Mouse (Mus musculus): ENCODE data around the gene Fgd2.
"Not testable (repeated sequence)": the region's sequence is repeated elsewhere in the genome, so short reads cannot be mapped to it uniquely, and the experiment has no call there.

The Fgd2 gene

DNA sequence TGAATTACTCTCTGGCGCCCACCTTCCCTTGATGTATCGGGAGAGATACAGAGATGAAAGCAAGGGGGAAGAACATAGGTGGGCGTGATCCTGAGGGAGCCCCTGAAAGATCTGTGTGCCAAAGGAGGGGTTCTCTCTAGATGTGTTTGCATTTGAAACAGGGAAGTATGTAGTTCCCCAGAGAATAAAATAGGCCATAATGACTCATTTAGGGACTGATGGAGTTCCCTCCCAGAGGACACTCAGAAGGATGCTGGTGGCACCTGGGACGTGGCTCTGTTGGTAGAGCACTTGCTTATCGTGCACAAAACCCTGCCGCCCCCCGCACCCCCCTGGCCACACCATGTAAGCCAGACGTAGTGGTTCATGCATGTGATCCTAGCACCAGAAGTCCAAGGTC, 2.4 kb downstream of the Fgd2 start:
- DNase-seq (ENCODE audit: low spot score) = no peak

DNA sequence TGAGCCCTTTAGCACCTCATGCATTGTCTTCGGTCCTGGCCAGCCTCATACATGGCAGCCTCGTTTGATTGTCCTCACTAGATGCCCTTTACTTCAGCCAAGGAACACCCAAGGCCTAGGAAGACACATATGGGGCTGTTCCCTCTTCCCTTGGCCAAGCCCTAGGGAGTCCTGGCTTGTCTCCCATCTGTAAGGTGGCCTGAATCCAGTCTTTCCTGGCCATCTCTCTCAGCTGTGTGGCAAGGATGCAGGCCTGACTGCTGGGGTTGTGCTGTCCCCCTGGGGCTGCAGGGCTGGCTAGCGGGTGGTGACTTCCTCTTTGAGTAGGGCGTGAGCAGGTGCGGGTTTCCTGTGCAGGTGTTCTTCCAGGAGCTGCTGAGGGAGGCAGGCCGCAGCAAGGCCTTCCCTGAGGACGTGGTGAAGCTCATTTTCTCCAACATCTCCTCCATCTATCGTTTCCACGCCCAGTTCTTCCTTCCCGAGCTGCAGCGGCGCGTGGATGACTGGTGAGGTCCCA, 4.4 kb downstream of the Fgd2 start:
- no peak for DNase-seq (ENCODE audit: low spot score)

DNA sequence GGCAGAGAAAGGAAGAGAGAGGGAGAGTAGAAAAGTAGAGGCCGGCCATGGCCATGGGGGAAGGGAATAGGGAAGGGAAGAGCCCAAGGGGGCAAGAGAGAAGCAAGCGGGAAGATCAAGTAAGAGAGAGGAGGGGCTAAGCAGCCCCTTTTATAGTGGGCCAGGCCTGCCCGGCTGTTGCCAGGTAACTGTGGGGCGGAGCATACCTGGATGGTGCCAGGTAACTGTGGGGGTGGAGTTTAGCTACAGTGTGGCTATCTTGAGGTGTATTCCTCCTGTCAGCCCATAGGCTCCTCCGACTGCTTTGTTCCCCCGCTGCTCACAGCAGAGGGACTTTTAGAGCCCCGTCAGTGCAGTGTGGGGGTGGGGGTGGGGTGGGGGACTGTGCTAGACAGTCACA, 8.0 kb downstream of the Fgd2 start:
- no peak for DNase-seq (ENCODE audit: low spot score)

DNA sequence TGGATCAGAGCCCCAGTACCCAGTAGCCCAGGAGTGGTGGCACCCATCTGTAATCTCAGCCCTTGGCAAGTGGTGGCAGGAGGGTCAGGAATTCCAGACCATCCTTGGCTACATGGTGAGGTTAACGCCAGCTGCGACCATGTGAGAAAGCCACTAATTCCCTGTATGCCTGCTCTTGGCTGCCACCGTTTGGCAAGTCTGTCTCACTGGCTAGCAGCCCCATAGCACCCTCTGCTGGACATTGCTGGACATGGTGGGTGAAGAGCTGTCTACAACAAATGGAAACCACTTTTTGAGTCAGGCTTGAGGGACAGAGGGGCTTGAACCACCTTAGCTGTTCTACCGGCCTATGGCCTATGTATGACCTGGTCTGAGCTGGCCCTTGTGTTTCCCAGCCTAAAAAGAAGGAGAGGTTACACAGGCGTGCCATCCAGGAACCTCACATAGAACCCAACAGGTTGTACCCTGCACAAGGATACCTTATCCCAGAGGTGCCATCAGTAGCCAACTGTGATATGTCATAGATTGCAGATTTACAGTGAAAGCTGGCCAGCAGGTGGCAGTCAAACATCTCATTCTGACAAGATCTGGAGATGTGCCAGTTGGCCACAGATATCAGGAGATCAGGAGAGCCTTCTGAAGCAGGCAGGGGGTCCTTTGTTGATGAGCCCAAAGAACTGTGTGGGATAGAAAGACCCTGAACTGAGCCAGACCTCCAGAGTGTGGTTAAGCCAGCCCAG, 10.4 kb downstream of the Fgd2 start:
- DNase-seq (ENCODE audit: low spot score) = peak; percentile 95

DNA sequence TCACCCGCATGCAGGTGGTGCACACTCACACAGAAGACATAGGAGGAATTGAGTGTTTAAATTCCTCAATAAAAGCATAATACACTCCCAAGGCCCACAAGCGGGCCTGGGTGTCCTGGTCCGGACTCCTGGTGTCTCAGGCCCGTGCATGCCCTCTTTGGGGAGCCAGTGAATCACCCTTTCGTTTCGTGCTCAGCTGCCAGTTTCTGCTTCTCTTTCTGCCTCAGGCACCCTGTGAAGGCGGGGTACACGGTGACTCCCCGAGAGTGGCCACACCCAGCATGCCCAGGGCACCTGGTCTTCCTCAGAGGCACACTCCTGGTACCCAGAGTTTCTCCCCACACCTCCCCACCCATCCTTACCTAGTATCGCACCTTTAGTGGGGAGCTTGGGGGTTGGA, 15.2 kb downstream of the Fgd2 start:
- no peak for DNase-seq (ENCODE audit: low spot score)

DNA sequence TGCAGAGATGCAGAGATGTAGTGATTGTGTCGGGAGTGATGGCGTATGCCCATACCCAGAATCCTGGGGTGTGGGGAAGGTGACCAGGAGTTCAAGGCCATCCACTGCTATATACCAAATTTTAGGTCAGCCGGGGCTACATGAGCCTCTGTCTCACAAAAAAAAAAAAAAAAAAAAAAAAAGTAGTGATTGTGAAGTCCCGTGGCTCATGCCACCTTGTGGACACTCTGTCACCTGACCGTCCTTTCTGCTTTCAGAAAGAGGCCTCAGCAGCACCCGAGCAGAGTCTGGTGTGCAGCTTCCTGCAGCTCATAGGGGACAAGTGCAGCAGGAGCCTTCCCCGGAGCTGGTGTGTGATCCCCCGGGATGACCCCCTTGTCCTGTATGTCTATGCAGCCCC, 17.3 kb downstream of the Fgd2 start:
- no peak for DNase-seq (ENCODE audit: low spot score)

DNA sequence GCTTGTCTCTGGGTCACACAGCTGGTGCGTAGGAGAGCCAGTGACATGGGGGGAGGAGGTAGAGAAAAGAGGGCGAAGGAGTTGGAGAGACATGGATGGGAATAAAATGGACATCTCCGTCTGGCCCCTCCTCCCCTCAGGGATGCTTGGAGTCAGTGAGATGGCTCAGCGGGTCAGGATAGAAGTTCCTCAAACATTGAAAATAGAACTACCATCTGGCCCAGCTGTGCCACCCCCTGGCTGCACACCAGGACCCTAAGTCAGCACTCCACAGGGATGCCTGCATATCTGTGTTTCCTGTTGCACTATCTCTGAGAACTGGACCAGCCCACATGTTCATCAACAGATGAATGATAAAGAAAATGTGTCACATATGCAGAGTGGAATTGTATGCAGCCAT, 19.5 kb downstream of the Fgd2 start:
- no peak for DNase-seq (ENCODE audit: low spot score)

DNA sequence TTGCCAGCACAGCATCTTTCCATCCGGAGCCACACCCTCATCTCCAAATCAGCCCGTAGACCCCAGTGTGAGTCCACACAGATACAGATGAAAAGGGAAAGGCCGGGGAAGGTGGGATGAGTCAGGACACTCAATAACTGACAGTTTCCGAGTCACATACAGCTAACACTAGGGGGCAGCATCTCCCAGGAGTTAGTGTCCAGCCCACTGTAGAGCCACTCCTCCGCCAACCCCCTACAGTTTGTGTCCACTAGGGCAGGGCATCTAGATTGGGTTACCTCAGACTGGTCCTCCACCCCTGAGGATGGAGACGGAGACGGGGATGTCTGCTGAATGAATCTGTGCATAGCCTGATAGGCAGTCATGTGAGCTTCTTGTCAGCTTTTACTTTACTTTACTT, 20.8 kb downstream of the Fgd2 start:
- DNase-seq (ENCODE audit: low spot score) = peak; percentile 56

DNA sequence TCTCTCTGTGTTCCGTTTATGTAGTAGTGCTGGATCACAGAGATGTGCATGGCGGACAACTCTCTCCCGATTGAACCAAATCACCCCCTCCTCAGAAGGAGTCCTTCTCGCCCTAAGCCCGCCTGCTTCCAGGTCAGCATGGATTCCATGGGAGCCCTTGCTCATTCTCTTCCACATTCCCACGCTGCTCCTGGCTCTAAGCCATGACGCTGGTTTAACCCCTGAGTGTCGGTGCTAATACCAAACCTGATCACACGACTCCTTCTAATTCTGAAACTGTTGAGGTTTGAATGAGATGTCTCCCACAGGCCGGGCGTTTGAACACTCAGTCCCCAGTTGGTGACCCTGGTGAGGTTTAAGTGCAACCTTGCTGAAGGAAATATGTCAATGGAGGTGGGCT, 21.7 kb downstream of the Fgd2 start:
- no peak for DNase-seq (ENCODE audit: low spot score)

DNA sequence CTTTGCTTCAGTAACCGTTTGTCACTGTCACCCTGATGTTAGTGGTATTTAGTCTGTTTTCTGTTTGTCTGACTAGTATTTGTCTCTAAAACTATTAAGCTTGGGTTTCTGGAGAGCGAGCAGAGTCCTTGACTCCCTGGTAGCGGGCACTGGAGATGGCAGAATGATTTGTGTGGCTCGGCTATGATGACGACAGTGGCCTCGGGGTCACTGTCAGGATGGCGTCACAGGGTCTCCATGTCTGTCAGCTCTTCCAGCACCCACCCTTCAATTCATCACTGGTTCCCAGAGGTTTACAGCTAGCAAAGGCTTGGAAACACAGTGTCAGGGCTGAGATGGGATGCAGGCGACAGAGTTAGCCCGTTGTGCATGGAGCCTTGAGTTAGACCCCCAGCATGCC, 23.2 kb downstream of the Fgd2 start:
- no peak for DNase-seq (ENCODE audit: low spot score)

DNA sequence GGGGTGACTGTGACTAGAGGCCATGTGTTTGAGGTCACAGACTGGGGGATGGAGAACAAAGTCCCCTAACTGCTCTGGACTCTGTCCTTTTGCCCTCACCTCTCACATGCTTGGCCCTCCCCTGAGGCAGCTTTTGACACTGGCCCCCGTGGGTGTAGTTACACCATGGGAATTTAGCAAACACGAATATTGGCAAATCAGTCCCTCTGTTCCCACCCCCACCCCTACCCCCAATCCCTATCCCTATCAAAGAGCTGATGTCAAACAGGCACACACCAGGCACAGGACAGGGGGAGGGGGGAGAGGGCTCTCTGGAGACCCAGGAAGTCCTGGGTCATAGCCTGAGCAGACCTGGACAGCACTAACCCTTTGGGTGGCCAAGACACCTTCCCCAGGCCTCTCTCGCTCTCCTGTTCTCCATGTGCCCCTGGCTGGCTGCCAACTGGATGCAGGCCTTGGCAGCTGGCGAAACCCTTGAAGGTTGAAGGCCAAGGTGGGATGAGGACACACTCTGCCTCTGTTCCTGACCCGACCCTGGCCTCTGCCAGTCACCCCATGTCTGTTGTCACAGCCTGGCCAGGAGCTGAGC, 24.2 kb downstream of the Fgd2 start:
- no peak for DNase-seq (ENCODE audit: low spot score)

DNA sequence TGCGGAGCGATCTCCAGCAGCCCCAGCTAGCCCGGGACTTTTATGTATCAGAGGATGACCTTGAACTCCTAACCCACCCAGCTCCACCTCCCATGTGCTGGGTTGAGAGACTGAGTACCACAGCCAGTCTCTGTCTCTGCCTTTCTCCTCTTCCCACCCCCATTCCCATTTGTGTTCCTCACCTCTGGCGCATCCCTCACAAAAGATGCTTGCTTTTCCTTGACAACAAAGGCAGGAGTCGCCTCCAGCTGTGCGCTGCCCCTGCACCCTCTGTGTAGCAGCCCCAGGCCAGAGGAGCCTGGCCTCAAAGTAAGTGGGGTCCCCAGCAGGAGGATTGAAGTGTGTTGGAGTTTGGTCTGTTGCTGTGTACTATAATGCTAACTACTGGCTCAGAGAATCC, 25.0 kb downstream of the Fgd2 start:
- no peak for DNase-seq (ENCODE audit: low spot score)

DNA sequence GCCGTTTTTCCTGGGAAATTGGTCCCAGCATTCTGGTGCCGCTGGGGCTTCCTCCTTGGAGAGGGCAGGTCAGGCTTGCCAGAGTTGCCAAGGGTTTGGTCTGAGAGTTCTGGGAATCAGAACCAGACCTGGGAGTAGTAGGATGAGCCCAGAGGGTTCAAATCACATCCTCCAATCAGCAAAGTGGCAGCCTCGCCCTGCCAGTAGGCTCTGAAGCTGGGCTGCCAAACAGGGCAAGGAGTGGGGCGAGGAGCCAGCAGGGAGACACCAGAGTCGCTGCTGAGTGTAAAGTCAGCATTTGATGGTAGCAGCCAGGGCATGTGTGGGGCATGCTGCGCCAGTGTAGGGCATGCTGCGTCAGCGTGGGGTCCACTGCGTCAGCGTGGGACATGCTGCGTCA, 28.3 kb downstream of the Fgd2 start:
- no peak for DNase-seq (ENCODE audit: low spot score)

DNA sequence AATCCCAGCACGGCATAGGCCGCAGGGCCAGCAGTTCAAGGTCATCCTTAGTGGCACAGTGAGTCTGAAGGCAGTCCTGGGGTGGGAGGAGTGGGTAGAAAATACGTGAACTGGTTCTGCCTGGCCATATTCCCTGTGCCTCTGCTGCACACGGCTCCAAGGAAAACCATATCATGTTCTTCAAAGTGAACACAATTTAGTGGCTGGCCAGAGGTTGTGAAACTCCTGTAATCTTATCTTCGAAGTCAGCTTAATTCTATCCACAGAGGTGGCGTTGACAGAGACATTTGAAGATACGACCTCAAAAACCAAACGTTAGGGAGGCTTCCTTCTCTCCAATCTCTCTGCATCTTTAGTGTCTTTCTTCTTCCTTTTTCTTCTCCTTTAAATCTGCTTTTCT, 30.6 kb downstream of the Fgd2 start:
- no peak for DNase-seq (ENCODE audit: low spot score)

DNA sequence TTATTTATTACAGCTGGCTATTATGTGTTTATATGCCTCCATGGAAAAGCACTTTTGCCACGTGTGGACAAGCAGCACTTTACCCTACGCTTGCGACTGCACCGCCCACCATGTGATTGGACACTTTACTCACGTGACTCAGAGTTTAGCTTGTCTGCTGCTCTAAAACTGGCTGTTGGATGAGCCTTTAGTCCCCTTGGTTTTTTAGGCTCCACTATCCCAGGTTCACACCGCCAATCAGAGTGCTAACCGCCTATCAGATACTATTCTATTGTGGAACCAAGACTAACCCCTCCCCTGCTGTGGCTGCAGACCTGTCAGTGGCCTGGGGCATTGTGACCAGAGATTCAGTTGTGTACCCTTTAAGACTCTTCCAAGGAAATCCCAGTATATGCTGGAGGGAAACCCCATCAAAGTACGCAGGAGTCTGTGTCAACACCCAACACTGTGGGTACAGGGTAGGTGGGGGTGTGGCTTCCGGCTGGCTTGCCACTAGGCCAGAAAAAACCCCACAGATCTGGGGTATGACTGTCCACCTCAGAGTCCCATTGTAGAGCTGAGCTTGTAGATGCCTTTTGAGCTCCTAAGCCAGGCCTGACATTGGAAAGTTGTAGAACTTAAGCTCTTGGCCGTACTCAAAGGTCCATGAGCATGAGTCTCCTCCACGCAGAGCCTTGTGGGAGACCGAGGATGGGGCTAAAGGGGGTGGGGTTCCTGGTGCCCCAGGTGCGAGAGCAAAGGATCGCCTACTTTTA, 32.8 kb downstream of the Fgd2 start:
- DNase-seq (ENCODE audit: low spot score) = no peak

DNA sequence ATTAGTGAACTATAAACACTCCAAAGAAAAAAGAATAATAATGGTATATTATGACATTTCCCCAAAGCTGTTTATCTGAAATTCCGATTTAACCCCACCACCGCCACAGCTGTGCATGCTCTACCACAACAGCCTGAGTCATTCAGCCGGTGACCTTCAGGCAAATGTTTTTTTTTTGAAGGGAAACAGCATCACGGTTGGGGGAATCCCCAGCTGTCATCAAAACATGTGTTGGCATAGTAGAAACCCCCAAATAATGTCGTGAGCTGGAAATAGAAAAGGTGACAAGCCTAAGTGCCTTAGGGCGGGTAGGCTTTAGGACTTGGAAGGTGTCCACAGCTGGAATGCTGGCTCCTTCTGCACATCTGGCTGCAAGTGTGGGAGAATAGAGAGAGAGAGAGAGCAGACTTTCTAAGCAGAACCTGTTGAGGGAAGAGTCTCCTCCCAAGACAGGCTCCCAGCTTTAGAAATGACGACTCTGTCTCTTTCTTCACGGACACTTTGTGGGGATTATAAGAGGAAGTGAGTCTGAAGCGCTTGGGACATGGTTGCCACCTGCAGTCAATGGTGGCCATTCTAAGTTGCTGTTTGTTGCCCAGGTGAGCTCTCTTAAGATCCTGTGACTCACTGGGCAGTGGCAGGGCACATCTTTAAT, 33.5 kb downstream of the Fgd2 start:
- DNase-seq (ENCODE audit: low spot score) = no peak

DNA sequence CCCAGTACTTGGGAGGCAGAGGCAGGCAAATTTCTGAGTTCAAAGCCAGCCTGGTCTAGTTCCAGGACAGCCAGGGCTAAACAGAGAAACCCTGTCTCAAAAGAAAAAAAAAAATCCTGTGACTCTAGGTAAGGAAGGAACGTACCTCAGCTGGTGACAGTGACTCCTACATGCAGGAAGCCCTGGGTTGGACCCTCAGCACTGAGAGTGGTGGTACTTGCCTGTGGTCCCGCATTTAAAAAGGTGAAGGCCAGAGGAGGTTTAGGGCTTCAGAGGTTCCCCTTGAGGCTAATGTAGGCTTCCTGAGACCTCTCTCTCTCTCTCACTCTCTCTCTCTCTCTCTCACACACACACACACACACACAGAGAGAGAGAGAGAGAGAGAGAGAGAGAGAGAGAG, 34.0 kb downstream of the Fgd2 start:
- not testable (repeated sequence) for DNase-seq (ENCODE audit: low spot score)

DNA sequence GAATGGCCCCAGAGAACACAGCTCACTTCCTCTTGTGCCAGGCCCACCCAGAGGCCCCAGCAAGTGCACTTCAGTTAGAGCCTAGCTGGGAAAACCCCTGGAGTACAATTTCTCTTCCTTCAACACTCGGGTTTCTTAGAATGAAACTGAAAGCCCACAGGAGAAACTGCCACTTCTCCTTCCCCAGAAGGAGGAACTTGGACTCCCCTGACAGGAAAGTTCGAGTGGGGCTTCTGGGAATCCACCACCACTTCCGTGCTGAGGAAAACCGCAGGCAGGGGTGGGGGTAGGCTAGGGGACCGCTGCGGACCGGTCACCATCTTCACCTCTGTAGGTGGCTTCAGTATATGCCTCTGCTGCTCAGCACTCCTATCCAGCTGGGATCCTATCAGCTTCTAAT, 34.7 kb downstream of the Fgd2 start:
- DNase-seq (ENCODE audit: low spot score) = peak; percentile 31

DNA sequence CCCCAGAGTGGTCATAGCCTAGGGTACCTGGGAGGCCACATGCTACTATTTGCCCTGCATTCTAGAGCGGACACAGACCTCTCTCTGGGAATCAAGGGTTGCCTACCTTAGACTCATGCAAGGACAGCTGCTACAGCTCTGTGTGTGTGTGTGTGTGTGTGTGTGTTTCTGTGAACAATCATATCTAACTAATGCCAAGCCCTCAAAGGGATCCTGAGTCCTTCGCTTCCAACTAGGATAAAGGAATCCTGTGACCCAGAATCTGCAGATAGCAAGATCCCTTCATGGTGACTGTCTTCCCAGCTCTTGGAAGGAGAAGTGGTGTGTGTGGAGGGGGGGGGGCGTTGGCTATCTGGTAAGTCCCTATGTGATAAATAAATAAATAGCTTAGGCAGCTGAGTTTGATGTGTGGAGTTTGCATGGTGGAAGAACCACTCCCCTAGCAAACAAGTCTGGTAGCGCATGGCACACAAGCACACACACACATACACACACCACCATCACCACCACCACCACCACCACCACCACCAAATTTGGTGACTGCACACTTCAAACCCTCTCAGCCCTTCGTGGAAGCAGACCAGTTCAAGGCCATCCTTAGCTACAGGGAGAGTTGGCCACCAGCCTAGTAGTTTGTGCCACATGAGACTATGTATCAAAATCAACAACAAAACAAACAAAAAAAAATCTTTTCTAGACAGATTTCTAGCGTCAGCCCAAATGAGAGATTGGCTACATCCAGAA, 35.5 kb downstream of the Fgd2 start:
- DNase-seq (ENCODE audit: low spot score) = no peak

DNA sequence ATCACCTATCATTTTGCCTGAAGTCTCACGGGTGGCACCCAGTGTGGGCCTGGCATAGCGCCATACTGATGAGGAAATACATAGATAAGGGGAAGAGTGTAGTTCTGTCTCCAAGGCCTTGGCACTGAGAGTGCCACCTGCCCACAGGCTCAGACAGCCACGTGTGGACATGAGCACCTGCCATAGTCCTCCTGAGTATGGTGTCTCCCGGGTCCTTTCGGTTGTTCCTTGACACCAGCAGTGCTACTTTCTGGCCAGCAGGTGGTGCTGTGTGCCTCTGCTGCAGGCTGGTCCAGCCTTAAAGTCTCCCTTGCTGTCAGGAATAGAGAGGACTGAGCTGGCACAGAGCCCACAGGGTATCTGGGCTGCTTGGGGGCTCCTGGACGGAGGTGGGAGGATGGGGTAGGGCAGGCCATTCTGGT, 36.1 kb downstream of the Fgd2 start:
- peak; percentile 68 for DNase-seq (ENCODE audit: low spot score)

DNA sequence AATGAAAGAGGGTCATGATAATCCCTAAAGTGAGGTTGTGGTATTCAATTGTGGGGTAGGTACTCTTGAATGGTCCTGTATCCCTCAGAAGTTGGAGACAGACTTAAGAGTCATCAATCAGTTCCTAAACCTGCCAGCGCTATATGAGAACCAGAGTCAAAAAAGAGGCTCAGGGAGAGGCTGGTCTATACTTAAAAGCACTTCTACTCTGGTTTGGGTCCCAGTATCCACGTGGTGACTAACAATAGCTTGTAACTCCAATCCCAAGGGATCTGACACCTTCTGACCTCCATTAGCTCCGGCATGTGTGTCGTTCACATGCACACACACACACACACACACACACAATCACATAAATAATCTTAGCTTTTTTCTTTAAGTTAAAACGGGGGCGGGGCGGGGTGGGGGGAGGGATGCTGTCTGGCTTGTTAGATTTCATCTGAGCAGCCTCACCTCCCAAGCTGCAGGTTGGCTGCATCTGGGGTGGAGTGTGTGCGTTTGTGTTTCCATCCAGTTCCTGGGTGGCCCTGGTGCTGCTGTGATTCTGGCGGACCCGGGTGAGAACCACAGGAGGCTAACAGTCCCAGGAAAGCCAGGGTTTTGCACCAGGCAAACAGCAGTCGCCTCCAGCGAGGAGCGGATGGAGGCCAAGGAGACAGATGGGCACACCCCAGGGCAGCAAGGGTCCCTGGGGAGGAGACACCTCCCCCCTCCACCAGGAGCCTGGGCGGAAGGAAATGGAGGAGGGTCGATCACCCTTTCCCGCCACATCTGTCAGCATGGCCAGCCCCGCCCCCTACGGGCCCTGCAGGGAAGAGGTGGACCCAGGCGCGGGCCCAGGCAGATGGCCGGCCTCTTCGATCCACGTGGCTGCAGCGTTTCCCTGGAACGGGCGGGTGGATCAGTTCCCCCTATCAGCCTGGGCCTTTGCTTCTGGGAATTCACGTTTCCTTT, 37.0 kb downstream of the Fgd2 start:
- DNase-seq (ENCODE audit: low spot score) = peak; percentile 21
